Mouse (Mus musculus) forebrain, embryonic 16.5 days (tissue): ENCODE measurements at regions not wholly inside any gene's neighbourhood (a gene's known extent, or its start where the extent isn't known, plus 50 kb on each side); places are given as distances from the start of the nearest gene placed in this dataset.

Experiments
- ATAC-seq: fragments of 200-750 bp; cut with Nextera tagmentation; 2 replicates; pipeline ENCODE4 v1.8.0; 2017; ENCODE audit warnings: mild to moderate bottlenecking, moderate library complexity
- H3K27ac ChIP-seq: fragments of 300-500 bp; sonication (generic); 2 replicates; pipeline ENCODE4 v1.5.1; 2014; ENCODE audit warnings: low read length, control low read depth
- H3K27me3 ChIP-seq: fragments of 300-500 bp; sonication (generic); replicated peaks from 2 replicates; pipeline ENCODE4 v1.6.1; 2014; ENCODE audit warnings: low read length; ENCODE audit not compliant: control insufficient read depth, insufficient read depth
- H3K36me3 ChIP-seq: fragments of 300-500 bp; sonication (generic); 2 replicates; pipeline ENCODE4 v1.6.1; 2014; ENCODE audit not compliant: control insufficient read depth, insufficient read depth
- H3K4me1 ChIP-seq: fragments of 300-500 bp; sonication (generic); replicated peaks from 2 replicates; pipeline ENCODE4 v1.6.1; 2014; ENCODE audit warnings: low read length; ENCODE audit not compliant: control insufficient read depth, insufficient read depth
- H3K4me2 ChIP-seq: fragments of 300-500 bp; sonication (generic); 2 replicates; pipeline ENCODE4 v1.6.1; 2014; ENCODE audit warnings: mild to moderate bottlenecking, low read length, control low read depth
- H3K4me3 ChIP-seq: fragments of 300-500 bp; sonication (generic); replicated peaks from 2 replicates; pipeline ENCODE4 v1.5.1; 2014; ENCODE audit warnings: mild to moderate bottlenecking, low read length, control low read depth
- H3K9ac ChIP-seq: fragments of 300-500 bp; sonication (generic); replicated peaks from 2 replicates; pipeline ENCODE4 v1.6.1; 2014; ENCODE audit warnings: low read depth, low read length, control low read depth
- H3K9me3 ChIP-seq: fragments of 300-500 bp; sonication (generic); 2 replicates; pipeline ENCODE4 v1.6.1; 2016; ENCODE audit warnings: low read length; ENCODE audit not compliant: control insufficient read depth
- WGBS: fragments of 180-500 bp; shearing (Covaris S2); extraction: QIAGEN DNeasy Blood & Tissue Kit; methylation state at CpG from one replicate; pipeline ENCODE4 v1.1.7; 2014; 5-methylcytosine and 5-hydroxymethylcytosine counted together

- no peak overlapping the region for H3K4me2 ChIP-seq
- no peak overlapping the region for H3K4me3 ChIP-seq
- no peaks in the 10 kb centered on the region for H3K36me3 ChIP-seq
- WGBS: 69% methylated on average over 2 of the region's 2 CpGs
- H3K9ac ChIP-seq: no peak overlapping the region
- H3K27ac ChIP-seq: no peak overlapping the region
- ATAC-seq: no peak
- H3K4me1 ChIP-seq: no peaks in the 10 kb centered on the region
- peaks cover 2% of the 10 kb centered on the region; the same call in 1 of the 2 replicates for H3K9me3 ChIP-seq
- no peaks in the 10 kb centered on the region for H3K27me3 ChIP-seq
These were observed 212.0 kb downstream of the Kcnrg start for GRCm38 (mm10) chr14:61819251-61819650.

- Histone ChIP-seq H3K4me2 (no peak overlapping the region), H3K4me1 (peaks cover 5% of the 10 kb centered on the region; the same call in 1 of the 2 replicates), H3K27ac (no peak overlapping the region), H3K36me3 (no peaks in the 10 kb centered on the region), H3K27me3 (no peaks in the 10 kb centered on the region), H3K9me3 (no peaks in the 10 kb centered on the region), H3K9ac (no peak overlapping the region), H3K4me3 (no peak overlapping the region)
- ATAC-seq: no peak
- 91% methylated on average over 8 of the region's 8 CpGs for WGBS
These were observed 227.2 kb downstream of the Kcnrg start for GRCm38 (mm10) chr14:61834291-61834936.

GRCm38 (mm10) chr14:61835729-61836128 is 228.5 kb downstream of the Kcnrg start:
- no peaks in the 10 kb centered on the region for H3K36me3 ChIP-seq
- 77% methylated on average over 6 of the region's 6 CpGs for WGBS
- H3K27ac ChIP-seq: no peak overlapping the region
- H3K9me3 ChIP-seq: no peaks in the 10 kb centered on the region
- no peaks in the 10 kb centered on the region for H3K27me3 ChIP-seq
- ATAC-seq: no peak
- no peak overlapping the region for H3K9ac ChIP-seq
- no peak overlapping the region for H3K4me2 ChIP-seq
- peaks cover 5% of the 10 kb centered on the region; the same call in 1 of the 2 replicates for H3K4me1 ChIP-seq
- no peak overlapping the region for H3K4me3 ChIP-seq

- ATAC-seq: no peak
- WGBS: 67% methylated on average over 6 of the region's 6 CpGs
- Histone ChIP-seq H3K4me1 (peaks cover 5% of the 10 kb centered on the region; the same call in 1 of the 2 replicates), H3K27ac (no peak overlapping the region), H3K27me3 (no peaks in the 10 kb centered on the region), H3K36me3 (no peaks in the 10 kb centered on the region), H3K9me3 (peaks cover 2% of the 10 kb centered on the region; the same call in 1 of the 2 replicates), H3K4me3 (no peak overlapping the region), H3K4me2 (no peak overlapping the region), H3K9ac (no peak overlapping the region)
These were observed 229.0 kb downstream of the Kcnrg start for GRCm38 (mm10) chr14:61836231-61836630.

- Histone ChIP-seq H3K9ac (no peak overlapping the region), H3K27me3 (no peaks in the 10 kb centered on the region), H3K4me1 (peaks cover 5% of the 10 kb centered on the region; the same call in 1 of the 2 replicates), H3K4me3 (no peak overlapping the region), H3K9me3 (peaks cover 2% of the 10 kb centered on the region; the same call in 1 of the 2 replicates), H3K27ac (no peak overlapping the region), H3K4me2 (no peak overlapping the region), H3K36me3 (no peaks in the 10 kb centered on the region)
- WGBS: 32% methylated on average over 4 of the region's 4 CpGs
- peak; percentile 72 for ATAC-seq
These were observed 229.7 kb downstream of the Kcnrg start for GRCm38 (mm10) chr14:61836965-61837364.

GRCm38 (mm10) chr14:61837851-61838250 is 230.6 kb downstream of the Kcnrg start:
- 84% methylated on average over 8 of the region's 8 CpGs for WGBS
- H3K4me3 ChIP-seq: no peak overlapping the region
- no peaks in the 10 kb centered on the region for H3K36me3 ChIP-seq
- ATAC-seq: no peak
- peaks cover 5% of the 10 kb centered on the region; the same call in 1 of the 2 replicates for H3K4me1 ChIP-seq
- no peaks in the 10 kb centered on the region for H3K27me3 ChIP-seq
- H3K9ac ChIP-seq: no peak overlapping the region
- H3K27ac ChIP-seq: no peak overlapping the region
- no peak overlapping the region for H3K4me2 ChIP-seq
- peaks cover 2% of the 10 kb centered on the region; the same call in 1 of the 2 replicates for H3K9me3 ChIP-seq

- no peaks in the 10 kb centered on the region for H3K4me1 ChIP-seq
- ATAC-seq: no peak
- no peak overlapping the region for H3K27ac ChIP-seq
- no peaks in the 10 kb centered on the region for H3K27me3 ChIP-seq
- H3K36me3 ChIP-seq: no peaks in the 10 kb centered on the region
- H3K9ac ChIP-seq: no peak overlapping the region
- H3K4me2 ChIP-seq: no peak overlapping the region
- 79% methylated on average over 4 of the region's 4 CpGs for WGBS
- H3K9me3 ChIP-seq: peaks cover 2% of the 10 kb centered on the region; the same call in 1 of the 2 replicates
- H3K4me3 ChIP-seq: no peak overlapping the region
These were observed 235.2 kb downstream of the Kcnrg start for GRCm38 (mm10) chr14:61842476-61842875.

- H3K27me3 ChIP-seq: no peaks in the 10 kb centered on the region
- no peaks in the 10 kb centered on the region for H3K4me1 ChIP-seq
- H3K27ac ChIP-seq: no peak overlapping the region
- no peak overlapping the region for H3K9ac ChIP-seq
- H3K36me3 ChIP-seq: no peaks in the 10 kb centered on the region
- 89% methylated on average over 5 of the region's 5 CpGs for WGBS
- no peak for ATAC-seq
- no peaks in the 10 kb centered on the region for H3K9me3 ChIP-seq
- no peak overlapping the region for H3K4me2 ChIP-seq
- H3K4me3 ChIP-seq: no peak overlapping the region
These were observed 239.2 kb downstream of the Kcnrg start for GRCm38 (mm10) chr14:61846441-61846840.

GRCm38 (mm10) chr14:61850244-61850643 is 243.0 kb downstream of the Kcnrg start:
- no peak for ATAC-seq
- no peaks in the 10 kb centered on the region for H3K36me3 ChIP-seq
- WGBS: 81% methylated on average over 4 of the region's 4 CpGs
- no peak overlapping the region for H3K27ac ChIP-seq
- H3K9me3 ChIP-seq: no peaks in the 10 kb centered on the region
- no peak overlapping the region for H3K9ac ChIP-seq
- H3K27me3 ChIP-seq: no peaks in the 10 kb centered on the region
- no peak overlapping the region for H3K4me2 ChIP-seq
- H3K4me3 ChIP-seq: no peak overlapping the region
- H3K4me1 ChIP-seq: no peaks in the 10 kb centered on the region
